Mouse (Mus musculus) activated CD4-positive, CD25-positive, alpha-beta regulatory T cell, adult 4 months (primary cell): ENCODE results near the gene Dnajc7. TPM values are rescaled to one million over a fixed set of nuclear protein-coding genes. Genes with fewer than 3 reads are reported as not detected.
A peak's percentile ranks its signal among the peaks of the same experiment; 100 is the strongest.
"Not testable (repeated sequence)": the region's sequence is repeated elsewhere in the genome, so short reads cannot be mapped to it uniquely, and the experiment has no call there.

Experiments used
- ATAC-seq: one replicate; pipeline ENCODE4 v1.8.0; 2017
- polyA plus RNA-seq, 2 experiments: library from polyadenylated mRNA; unstranded; fragments of 100-300 nt; shearing (Covaris generic); gene quantifications; one replicate each; pipeline ENCODE4 v1.2.1; 2017

Gene Dnajc7
- polyA plus RNA-seq, 2 experiments from 2014 or later = 237 to 338 TPM

DNA sequence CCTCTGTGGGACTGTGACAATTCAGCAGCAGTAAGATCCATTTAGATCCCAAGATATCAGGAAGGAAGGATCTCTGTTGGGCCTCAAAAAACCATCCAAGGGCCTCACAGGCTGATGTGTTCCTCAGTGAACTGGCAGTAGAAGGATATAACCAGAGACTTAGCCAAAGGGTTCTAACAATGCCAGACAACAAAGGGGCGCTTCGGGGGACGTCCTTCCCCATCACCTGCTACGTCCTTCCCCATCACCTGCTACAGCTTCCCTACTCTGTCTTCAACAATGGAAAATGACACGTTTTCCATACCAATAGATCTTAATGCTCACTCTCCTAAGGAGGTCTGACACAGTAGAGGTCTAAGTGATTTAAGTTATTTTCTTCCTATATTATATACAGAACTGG is 3.6 kb downstream of the Dnajc7 start:
- ATAC-seq = no peak

GRCm38 (mm10) chr11:100613241-100613640 is 6.7 kb downstream of the Dnajc7 start:
- ATAC-seq = no peak

DNA sequence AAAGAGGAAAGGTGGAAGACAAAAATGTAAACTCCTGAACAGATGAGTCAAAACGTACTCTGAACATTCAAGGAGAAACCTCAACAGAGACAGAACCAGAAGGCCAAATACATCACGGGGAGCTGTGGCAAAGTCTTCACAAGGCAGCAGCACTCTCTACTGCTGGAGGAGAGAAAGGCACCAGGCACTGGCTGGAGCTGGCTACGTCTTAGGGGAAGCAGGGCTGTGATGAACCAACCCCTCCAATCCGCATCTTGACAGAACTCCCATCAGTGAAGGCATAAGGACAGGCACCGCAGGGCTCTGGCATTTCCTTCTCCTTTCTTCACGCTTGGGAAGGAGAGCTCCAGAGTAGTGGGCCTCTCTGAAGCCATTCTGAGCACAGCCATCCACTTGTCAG is 8.3 kb downstream of the Dnajc7 start:
- no peak for ATAC-seq

- no peak for ATAC-seq
These were observed 9.8 kb downstream of the Dnajc7 start for GRCm38 (mm10) chr11:100609997-100610680.

DNA sequence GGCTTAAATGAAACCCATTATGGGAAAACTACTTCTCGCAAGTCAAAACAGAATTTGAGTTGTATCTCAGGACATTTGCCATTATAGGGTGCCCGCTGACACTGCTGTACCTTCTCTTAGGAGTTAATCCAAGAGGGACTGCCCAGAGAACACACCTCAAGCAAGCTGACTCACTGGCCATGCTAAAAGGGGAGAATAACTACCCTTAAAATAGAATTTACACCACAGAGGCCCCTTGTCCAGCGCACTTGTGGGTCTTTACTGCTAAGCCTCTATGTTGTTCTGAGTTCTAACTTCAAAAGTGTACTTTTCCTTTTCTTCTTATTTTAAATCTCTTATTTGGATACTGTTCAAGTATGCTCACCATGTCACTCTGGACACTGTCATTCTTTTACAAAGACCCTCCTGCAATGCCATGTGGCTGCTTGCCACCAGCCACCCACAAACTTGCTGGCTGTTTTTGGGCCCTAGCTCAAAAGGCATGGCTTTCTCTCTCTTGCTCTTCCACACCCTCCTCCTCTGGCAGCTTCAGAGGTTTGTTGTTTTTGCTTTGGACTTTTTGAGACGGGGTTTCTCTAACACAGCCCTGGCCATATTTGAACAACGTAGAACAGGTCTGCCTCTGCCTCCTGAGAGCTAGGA is 10.5 kb downstream of the Dnajc7 start:
- no peak for ATAC-seq

- peak; percentile 81 for ATAC-seq
These were observed 11.2 kb downstream of the Dnajc7 start for GRCm38 (mm10) chr11:100608796-100609195.

GRCm38 (mm10) chr11:100607121-100607520 is 12.8 kb downstream of the Dnajc7 start:
- peak; percentile 22 for ATAC-seq

DNA sequence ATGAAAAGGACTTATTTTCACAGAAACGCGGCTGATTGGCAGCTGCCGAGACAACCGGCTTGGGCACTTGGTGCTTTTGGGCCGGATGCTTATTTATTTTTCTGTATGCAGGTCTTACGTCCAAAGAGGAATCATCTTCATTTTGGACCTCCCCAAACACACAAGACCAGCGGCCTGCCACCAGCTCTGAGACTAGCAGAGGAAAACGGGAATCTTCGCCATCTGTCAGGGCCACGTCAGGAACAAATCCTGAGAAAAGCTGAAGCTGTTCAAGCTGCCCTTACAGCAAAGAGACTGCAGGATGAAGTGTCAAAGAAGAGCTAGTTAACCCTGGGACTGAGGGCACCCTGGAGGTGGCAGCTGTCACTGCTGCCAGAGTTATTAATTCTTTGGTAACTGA is 14.5 kb downstream of the Dnajc7 start:
- no peak for ATAC-seq

DNA sequence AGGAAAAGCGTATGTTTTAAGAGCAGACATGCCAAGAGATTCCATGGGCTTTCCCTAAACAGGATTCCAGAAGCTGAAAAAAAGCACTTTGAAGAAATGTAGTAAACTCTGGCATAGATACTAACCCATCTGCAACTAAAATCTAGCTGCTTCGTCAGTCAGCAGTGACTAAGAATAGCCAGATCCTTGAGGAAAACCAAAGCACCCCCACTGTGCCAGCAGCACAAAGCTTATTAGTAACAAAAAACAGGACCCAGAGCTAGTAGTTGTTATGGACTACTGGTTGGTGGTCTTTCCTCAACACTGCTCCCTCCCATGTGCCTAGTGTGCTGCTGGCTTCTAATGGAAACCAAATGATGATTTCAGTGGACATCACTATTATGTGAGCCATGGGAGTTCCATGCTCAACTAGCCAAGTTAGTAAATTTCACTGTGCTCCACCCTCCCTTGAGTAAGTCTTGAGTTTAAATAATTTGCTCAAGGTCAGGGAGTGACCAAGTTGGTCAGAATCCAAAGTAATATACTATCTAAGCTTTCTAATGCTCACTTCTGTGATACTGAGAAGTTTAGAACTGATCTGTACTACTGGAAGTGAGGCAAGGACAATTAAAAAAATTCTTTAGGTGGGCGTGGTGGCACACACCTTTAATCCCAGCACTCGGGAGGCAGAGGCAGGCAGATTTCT is 15.5 kb downstream of the Dnajc7 start:
- no peak for ATAC-seq

- no peak for ATAC-seq
These were observed 16.2 kb downstream of the Dnajc7 start for GRCm38 (mm10) chr11:100603813-100604212.

- no peak for ATAC-seq
These were observed 16.8 kb downstream of the Dnajc7 start for GRCm38 (mm10) chr11:100603155-100603554.

- ATAC-seq = no peak
These were observed 18.6 kb downstream of the Dnajc7 start for GRCm38 (mm10) chr11:100601372-100601771.

GRCm38 (mm10) chr11:100598074-100598473 is 21.9 kb downstream of the Dnajc7 start:
- no peak for ATAC-seq

GRCm38 (mm10) chr11:100595533-100595932 is 24.4 kb downstream of the Dnajc7 start:
- no peak for ATAC-seq

DNA sequence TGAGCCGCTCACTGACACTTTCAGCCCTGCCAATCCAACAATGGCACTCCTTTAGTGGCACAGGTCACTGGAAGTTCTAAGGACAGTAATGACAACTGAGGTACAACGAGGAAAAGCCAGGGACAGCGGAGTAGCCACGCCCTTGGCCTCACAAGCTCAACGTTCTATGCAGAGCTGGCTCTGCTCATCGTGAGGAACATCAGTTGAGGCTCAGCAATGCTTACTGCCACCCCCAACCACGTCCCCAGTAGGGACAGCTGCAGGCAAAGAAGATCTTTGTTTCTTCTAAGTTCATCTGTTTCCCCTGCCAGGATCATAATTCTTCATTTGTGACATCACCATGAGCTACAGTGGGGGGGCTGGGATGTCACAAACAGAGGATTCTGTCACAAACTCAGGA is 25.4 kb downstream of the Dnajc7 start:
- no peak for ATAC-seq

- no peak for ATAC-seq
These were observed 27.5 kb downstream of the Dnajc7 start for GRCm38 (mm10) chr11:100592346-100593046.

GRCm38 (mm10) chr11:100588462-100588861 is 31.5 kb downstream of the Dnajc7 start:
- peak; percentile 88 for ATAC-seq

- no peak for ATAC-seq
These were observed 34.8 kb downstream of the Dnajc7 start for GRCm38 (mm10) chr11:100585148-100585547.

- ATAC-seq = peak; percentile 23
These were observed 35.4 kb downstream of the Dnajc7 start for GRCm38 (mm10) chr11:100584561-100584961.

GRCm38 (mm10) chr11:100582836-100583235 is 37.1 kb downstream of the Dnajc7 start:
- no peak for ATAC-seq

DNA sequence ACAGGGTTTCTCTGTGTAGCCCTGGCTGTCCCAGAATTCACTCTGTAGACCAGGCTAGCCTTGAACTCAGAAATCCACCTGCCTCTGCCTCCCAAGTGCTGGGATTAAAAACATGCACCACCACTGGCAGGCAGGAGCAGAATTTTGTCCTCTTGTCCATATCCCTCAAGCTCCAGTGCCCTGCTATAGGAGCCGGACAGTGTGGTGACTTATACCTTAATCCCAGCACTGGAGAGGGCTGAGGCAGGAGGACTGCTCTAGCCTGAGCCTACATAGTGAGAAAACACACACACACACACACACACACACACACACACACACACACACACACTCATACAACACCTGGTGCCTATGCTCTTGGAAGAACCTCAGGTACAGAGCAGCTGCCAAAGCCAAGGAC is 37.6 kb downstream of the Dnajc7 start:
- not testable (repeated sequence) for ATAC-seq

GRCm38 (mm10) chr11:100581756-100582155 is 38.2 kb downstream of the Dnajc7 start:
- ATAC-seq = no peak

GRCm38 (mm10) chr11:100580275-100580674 is 39.7 kb downstream of the Dnajc7 start:
- no peak for ATAC-seq
